Mouse (Mus musculus): ENCODE data around the gene Arhgef17.

The Arhgef17 gene

GRCm38 (mm10) chr7:100876293-100876692 lies 55.6 kb downstream of the Arhgef17 start:
- DNase-seq (ENCODE audit: low read depth, low spot score): no peak

DNA sequence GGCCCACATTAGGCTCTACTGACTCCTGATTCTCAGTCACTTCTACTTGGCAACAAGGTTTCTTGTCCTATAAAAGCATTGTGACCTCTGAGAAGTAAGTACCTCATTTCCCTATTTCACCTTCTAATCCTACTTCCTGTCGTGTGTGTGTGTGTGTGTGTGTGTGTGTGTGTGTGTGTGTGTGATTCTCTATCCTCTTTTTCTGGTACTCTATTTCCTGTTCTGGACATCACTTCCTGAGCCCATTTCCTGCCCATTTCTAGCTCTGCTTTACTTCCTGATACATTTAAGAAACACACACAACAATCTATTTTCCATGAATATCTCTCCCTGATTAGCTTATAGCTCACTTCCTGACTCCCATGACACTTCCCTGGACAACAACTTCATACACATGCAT lies 56.1 kb downstream of the Arhgef17 start:
- DNase-seq (ENCODE audit: low read depth, low spot score): no peak

DNA sequence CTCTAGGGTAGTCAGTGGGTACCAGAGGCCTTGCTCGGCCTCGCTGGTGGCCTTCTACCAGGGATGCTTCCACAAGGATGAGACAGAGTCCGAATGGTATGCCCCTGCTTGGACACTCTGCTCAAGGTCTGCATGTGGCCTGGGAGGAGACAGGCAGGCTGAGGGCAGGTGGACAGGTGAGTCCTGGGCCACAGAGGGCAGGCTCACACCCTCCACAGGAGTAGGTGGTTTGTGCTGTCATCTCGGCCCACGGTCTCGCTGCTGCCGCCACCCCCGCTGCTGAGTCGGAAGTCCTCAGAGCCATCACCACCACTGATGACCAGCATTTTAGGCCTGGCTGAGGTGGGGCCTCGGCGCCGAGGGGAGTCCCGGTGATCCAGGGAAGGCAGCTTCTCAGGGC lies 58.7 kb downstream of the Arhgef17 start:
- DNase-seq (ENCODE audit: low read depth, low spot score): no peak

DNA sequence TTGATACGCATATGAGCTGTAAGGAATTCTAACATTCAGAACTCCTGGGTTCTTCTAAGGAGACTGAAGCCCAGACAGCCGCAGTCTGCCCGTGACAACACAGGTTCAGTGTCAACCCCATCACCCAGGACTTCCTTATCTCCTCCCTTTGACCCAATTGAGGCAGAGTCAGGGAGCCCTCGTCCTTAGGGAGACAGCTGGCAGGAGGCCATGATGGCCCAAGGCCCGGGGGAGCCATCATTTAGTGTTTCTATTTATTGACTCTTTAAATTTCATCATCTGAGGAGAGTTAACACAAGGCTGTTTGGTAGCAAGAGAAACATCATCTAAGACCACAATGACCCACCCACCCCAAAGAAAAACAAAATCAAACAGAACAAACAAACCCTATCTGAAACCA lies 60.0 kb downstream of the Arhgef17 start:
- no peak for DNase-seq (ENCODE audit: low read depth, low spot score)

GRCm38 (mm10) chr7:100871355-100871754 lies 60.6 kb downstream of the Arhgef17 start:
- no peak for DNase-seq (ENCODE audit: low read depth, low spot score)

- no peak for DNase-seq (ENCODE audit: low read depth, low spot score)
Observed at GRCm38 (mm10) chr7:100869877-100870629, 61.9 kb downstream of the Arhgef17 start.

DNA sequence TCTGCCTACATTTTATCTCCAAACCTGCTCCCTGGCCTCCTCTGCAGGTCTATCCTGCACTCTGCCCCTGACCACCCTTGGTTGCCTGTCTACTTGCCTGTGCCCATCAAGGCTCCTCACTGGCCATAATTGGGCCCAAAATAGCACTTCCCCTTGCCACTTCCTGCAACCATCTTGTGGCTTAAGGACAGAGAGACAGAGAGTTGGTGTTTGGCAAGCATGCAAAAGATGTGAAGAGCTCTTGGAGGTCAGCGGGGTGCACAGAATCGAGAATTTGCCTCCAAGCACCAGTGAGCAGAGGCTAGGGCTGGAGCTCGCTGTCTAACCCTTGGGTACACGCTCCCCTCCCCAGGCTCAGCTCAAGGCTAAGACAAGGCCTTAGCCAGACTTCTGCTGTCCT lies 63.4 kb downstream of the Arhgef17 start:
- DNase-seq (ENCODE audit: low read depth, low spot score): no peak

- DNase-seq (ENCODE audit: low read depth, low spot score): no peak
Observed at GRCm38 (mm10) chr7:100867561-100867960, 64.3 kb downstream of the Arhgef17 start.

DNA sequence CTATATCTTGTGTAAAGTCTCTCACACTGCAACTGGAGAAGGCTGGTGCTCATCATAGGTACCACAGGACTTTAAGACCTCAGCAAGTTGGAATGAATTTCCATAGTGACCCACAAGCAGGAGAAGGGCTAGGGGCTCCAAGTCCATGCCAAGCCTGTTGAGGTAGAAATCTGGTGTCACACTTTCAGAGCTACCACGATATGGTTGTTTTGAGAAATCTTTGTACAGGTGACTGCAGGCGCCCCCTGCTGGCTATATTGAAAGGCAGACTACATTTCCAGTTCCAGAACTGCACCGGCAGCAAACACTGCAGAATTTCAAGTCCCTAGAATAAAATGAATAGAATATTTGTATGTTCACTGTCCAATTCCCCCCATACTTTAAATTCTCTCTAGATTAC lies 65.2 kb downstream of the Arhgef17 start:
- no peak for DNase-seq (ENCODE audit: low read depth, low spot score)

GRCm38 (mm10) chr7:100862828-100863638 lies 68.9 kb downstream of the Arhgef17 start, which contains the start of gene Relt:
Gene Relt, minus strand, starts transcription at chr7:100863446.
- DNase-seq (ENCODE audit: low read depth, low spot score): peak; percentile 76

- no peak for DNase-seq (ENCODE audit: low read depth, low spot score)
Observed at GRCm38 (mm10) chr7:100862353-100862752, 69.6 kb downstream of the Arhgef17 start.

- DNase-seq (ENCODE audit: low read depth, low spot score): no peak
Observed at GRCm38 (mm10) chr7:100861209-100861608, 70.7 kb downstream of the Arhgef17 start.

GRCm38 (mm10) chr7:100860450-100860849 lies 71.5 kb downstream of the Arhgef17 start:
- no peak for DNase-seq (ENCODE audit: low read depth, low spot score)

DNA sequence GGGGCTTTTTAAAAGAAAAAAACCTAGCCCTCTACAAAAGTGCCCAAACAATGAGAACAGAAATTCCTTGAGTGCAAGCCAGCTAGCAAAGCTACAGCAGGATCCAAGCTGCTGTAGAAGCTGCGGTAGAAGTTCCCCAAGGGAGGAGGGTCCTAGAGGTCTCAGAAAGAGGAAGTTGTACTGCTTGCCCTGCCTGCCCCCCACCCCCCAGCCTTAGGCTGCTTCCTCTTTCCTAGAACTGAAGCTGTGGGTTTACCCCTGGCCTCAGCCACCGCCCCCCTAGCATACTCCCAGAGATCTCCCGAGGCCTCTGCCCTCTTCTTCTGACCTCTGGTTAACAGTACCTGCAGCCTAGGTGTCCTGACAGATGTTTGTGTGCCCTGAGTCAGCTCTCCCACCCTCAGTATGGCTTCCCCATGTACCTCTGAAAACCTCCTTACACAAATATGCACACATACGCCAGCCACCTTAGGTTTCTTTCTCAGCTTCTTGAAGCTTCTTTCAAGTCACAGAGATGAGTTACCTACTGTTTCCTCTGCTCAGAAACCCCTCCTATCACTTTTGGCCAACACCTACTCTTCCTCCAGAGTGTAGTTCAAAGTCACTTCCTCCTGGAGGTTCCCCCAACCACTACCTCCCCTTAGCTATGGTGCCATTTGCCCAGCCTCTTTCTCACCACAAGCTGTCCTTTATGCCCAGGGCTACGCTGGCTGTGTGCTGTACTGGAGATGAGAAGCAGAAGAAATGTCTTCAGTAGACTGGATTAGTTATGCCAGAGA lies 75.9 kb downstream of the Arhgef17 start:
- DNase-seq (ENCODE audit: low read depth, low spot score): no peak

GRCm38 (mm10) chr7:100855300-100855699 lies 76.6 kb downstream of the Arhgef17 start:
- DNase-seq (ENCODE audit: low read depth, low spot score): no peak

- DNase-seq (ENCODE audit: low read depth, low spot score): no peak
Observed at GRCm38 (mm10) chr7:100854861-100855260, 77.0 kb downstream of the Arhgef17 start.

DNA sequence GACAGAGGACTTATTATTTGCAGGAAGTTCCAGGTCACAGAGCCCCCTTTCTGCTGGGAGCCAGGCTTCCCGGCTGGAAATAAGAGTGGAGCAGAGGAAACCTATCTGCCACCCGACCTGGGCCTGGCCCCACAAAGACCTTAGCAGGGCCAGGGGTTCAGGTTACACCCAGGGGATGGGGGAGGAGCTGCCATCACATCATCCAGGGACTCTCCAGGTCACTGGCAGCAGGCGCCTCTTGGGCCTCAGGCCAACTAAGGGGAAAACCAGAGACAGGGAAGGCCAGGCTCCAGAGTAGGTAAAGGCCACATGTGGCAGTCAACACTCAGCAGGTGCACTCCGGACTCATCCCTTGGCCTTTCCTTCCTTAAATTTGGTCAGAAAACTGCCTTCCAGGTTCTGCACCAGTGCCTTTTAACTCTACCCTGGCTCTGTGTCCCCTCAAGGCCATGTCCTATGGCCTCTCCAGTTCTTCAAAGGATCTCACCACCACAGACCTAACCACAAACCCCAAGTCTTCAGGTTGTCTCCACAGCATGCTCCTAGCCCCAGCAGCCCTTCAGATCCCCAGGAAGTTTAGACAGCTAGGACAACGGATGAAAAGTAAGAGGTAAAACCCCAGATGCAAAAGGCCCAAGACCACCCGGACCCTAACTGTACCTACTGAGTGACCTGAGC lies 77.6 kb downstream of the Arhgef17 start:
- no peak for DNase-seq (ENCODE audit: low read depth, low spot score)

- DNase-seq (ENCODE audit: low read depth, low spot score): no peak
Observed at GRCm38 (mm10) chr7:100853396-100853795, 78.5 kb downstream of the Arhgef17 start.

- no peak for DNase-seq (ENCODE audit: low read depth, low spot score)
Observed at GRCm38 (mm10) chr7:100851481-100852356, 80.2 kb downstream of the Arhgef17 start.

GRCm38 (mm10) chr7:100849508-100849907 lies 82.4 kb downstream of the Arhgef17 start:
- no peak for DNase-seq (ENCODE audit: low read depth, low spot score)

Data from brain, embryonic 18.5 days (tissue).